27 mouse cellular contexts compared by ENCODE assay signal in genomic region chr2:3708621-3709020, GRCm38 (mm10).
"Had no signal": no experiment of that assay in that cellular context is flagged by ENCODE, and none has a peak within 500 bp of the region (broad histone marks: within the 10 kb centered on the region; RNA-seq: fewer than 3 reads in every experiment).

No protein-coding gene starts in this region.

- H3K36me3 ChIP-seq: embryonic facial prominence, embryonic 10.5 days; embryonic facial prominence, embryonic 12.5 days; embryonic facial prominence, embryonic 13.5 days; embryonic facial prominence, embryonic 15.5 days; forebrain, embryonic 10.5 days; forebrain, embryonic 12.5 days; forebrain, embryonic 15.5 days had no signal

- H3K4me1 ChIP-seq: embryonic facial prominence, embryonic 12.5 days; forebrain, embryonic 12.5 days; forebrain, embryonic 13.5 days; forebrain, embryonic 15.5 days had no signal

- H3K9ac ChIP-seq: embryonic facial prominence, embryonic 12.5 days; embryonic facial prominence, embryonic 13.5 days; embryonic facial prominence, embryonic 15.5 days; forebrain, embryonic 12.5 days; forebrain, embryonic 13.5 days; forebrain, embryonic 15.5 days; forebrain, postnatal 0 days had no signal

- H3K27me3 ChIP-seq: embryonic facial prominence, embryonic 12.5 days; embryonic facial prominence, embryonic 13.5 days; embryonic facial prominence, embryonic 15.5 days; forebrain, embryonic 12.5 days; forebrain, embryonic 13.5 days; forebrain, embryonic 15.5 days had no signal

- H3K4me2 ChIP-seq: embryonic facial prominence, embryonic 12.5 days; embryonic facial prominence, embryonic 13.5 days; embryonic facial prominence, embryonic 15.5 days; forebrain, embryonic 12.5 days; forebrain, embryonic 13.5 days; forebrain, embryonic 15.5 days had no signal

- H3K4me3 ChIP-seq: embryonic facial prominence, embryonic 10.5 days; embryonic facial prominence, embryonic 12.5 days; embryonic facial prominence, embryonic 13.5 days; embryonic facial prominence, embryonic 15.5 days; erythroblast, embryonic 14.5 days; forebrain, embryonic 10.5 days; forebrain, embryonic 12.5 days; forebrain, embryonic 13.5 days; forebrain, embryonic 15.5 days; gastrocnemius, adult 2 months; heart, adult 2 months had no signal

- H3K9me3 ChIP-seq: embryonic facial prominence, embryonic 12.5 days; embryonic facial prominence, embryonic 13.5 days; embryonic facial prominence, embryonic 15.5 days; forebrain, embryonic 10.5 days; forebrain, embryonic 12.5 days; forebrain, embryonic 13.5 days; forebrain, embryonic 15.5 days had no signal

- DNase-seq: cerebellum, adult 2 months; cerebellum, adult 8-10 months; cerebellum, adult 9-10 months; cerebellum, adult 9-11 months; cerebellum, postnatal 10 days; cerebellum, postnatal 14 days; cerebellum, postnatal 25 days; cerebellum, postnatal 36 days; embryo, embryonic 11 days; forebrain, postnatal 0 days; gastrocnemius, adult 2 months; gastrocnemius, postnatal 10 days; gastrocnemius, postnatal 14 days; gastrocnemius, postnatal 25 days; gastrocnemius, postnatal 36 days; heart, adult 2 months had no signal

- H3K27ac ChIP-seq: embryonic facial prominence, embryonic 10.5 days; embryonic facial prominence, embryonic 12.5 days; embryonic facial prominence, embryonic 13.5 days; embryonic facial prominence, embryonic 15.5 days; forebrain, embryonic 10.5 days; forebrain, embryonic 12.5 days; forebrain, embryonic 13.5 days; forebrain, embryonic 15.5 days; gastrocnemius, adult 2 months; heart, adult 2 months had no signal

- ATAC-seq: forebrain, embryonic 13.5 days; forebrain, embryonic 14.5 days; forebrain, embryonic 15.5 days; forebrain, embryonic 16.5 days; forebrain, postnatal 0 days had no signal
